Mouse (Mus musculus): Measurements from ENCODE around the gene Prune2. TPM values are rescaled to one million over a fixed set of nuclear protein-coding genes. Genes with fewer than 3 reads are reported as not detected.

Gene Prune2
- polyA plus RNA-seq (2015; fragmentation: Illumina TruSeq; extraction: RNeasy Lipid Tissue Mini Kit (QIAGEN cat#74804); ENCODE audit: low read depth, low replicate concordance) = 55.0 TPM

GRCm38 (mm10) chr19:16955613-16956271, at the start of gene Prune2:
Prune2 (plus strand) TSS chr19:16956118.

Other genes starting within 250 kb of the Prune2 start
- gene Vps13a, start 175.2 kb upstream of the Prune2 start, polyA plus RNA-seq (2015; fragmentation: Illumina TruSeq; extraction: RNeasy Lipid Tissue Mini Kit (QIAGEN cat#74804); ENCODE audit: low read depth, low replicate concordance) = 41.8 TPM
- not detected for gene Foxb2, start 82.3 kb upstream of the Prune2 start, polyA plus RNA-seq (2015; fragmentation: Illumina TruSeq; extraction: RNeasy Lipid Tissue Mini Kit (QIAGEN cat#74804); ENCODE audit: low read depth, low replicate concordance)